ENCODE assay signal across 8 mouse cellular contexts in the genomic region with DNA sequence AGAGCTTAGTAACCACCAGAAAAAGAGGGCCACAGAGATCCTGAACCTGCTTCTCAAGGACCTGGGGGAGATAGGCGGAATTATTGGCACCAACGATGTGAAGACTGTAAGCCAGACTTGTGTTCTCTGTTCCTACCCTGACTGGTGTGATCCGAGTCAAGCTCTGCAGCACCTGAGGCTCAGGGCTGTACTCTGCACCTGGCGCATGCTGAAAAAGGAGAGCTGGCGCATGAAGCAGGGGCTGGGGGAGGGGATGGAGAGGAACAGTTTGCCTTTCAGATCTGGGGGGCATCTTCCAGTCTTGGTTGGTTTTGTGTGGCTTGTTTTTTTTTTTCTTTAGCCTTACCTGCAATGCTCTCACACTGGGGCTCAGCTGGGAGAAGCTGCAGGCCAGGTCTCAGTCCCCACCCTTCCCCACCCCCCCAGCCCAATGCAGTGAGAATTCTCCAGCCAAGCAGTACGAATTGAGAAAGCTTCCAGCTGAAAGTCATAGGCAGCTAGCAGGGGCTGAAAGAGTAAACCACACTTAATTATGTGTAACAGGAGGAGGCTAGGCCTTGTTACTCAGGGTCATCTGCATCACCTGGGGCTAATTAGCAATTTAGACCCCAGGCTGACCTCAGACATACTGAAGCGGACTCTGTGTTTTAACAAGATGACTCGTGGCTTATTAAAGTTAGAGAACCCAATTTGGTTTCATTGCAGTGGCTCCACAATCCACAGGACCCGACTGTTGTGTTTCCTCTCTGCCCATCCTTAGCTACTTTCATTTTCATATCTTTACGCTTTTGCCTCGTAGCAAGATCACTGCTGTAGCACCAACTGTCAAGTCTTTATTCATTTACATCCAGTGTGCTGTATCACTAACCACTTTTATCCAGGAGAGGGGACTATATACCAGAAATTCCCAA. TPM values are rescaled to one million over a fixed set of nuclear protein-coding genes. Genes with fewer than 3 reads are reported as not detected.
DNase-seq lines count a peak whose midpoint lies in the region; ATAC-seq and TF ChIP-seq lines count a peak whose summit lies in the region.

No protein-coding gene starts in this region.

- TF ChIP-seq CTCF in left cerebral cortex, adult 2 months (IDR thresholded peaks at IDR 0.05): no peak; the same call in 1 of the 2 replicates

- peak; percentile 52 for ATAC-seq in inflammation-experienced regulatory T-cells, adult 6 months

- intact Hi-C loops in left cerebral cortex, adult 2 months (cut with DNase I): loop anchor here (5.0 to 10.0 kb wide), 2 partner anchors 788 to 826 kb away; partner anchors contain the start of gene Mbd5
- intact Hi-C loops in left cerebral cortex, postnatal 25 days (cut with DNase I): loop anchor here (10.0 kb wide), 1 partner anchor 818 kb away; no protein-coding TSS in a partner anchor

- 0 out of 2 replicates have a peak overlapping the region, but pooled peaks have one; percentile 10 for H3K27ac ChIP-seq in left cerebral cortex, adult 2 months

- H3K4me3 ChIP-seq in left cerebral cortex, adult 2 months: no peak overlapping the region

- no peak for DNase-seq in left cerebral cortex, adult 2 months (ENCODE audit: extremely low spot score in 1 of 2, low spot score in 2 of 2)
- DNase-seq in left cerebral cortex, postnatal 25 days (ENCODE audit: low spot score in 2 of 2): no peak
- peak; percentile 71 for DNase-seq in embryo, embryonic 10.5 days (ENCODE audit: low spot score)
- peak; percentile 10 to 25 for DNase-seq in natural killer cell, adult 2 months (ENCODE audit: low spot score in 2 of 2)
- DNase-seq in ovary, adult 18-20 months (ENCODE audit: low spot score): no peak
- DNase-seq in spleen, postnatal 14 days (ENCODE audit: low spot score in 2 of 2): no peak
- DNase-seq in lung, adult 18-20 months: no peak

RNA-seq across cellular contexts. Expression of gene Lypd6b, which starts 54.5 kb away (rescaled TPM):
- total RNA-seq in left cerebral cortex, adult 2 months (2021): 1 to 10 TPM; 6.3 to 7.4 TPM
- total RNA-seq in left cerebral cortex, postnatal 25 days (2021): 1 to 10 TPM; 8.1 to 8.6 TPM
- under 1 TPM; 0.34 to 0.82 (median 0.44) TPM for polyA plus RNA-seq in inflammation-experienced regulatory T-cells, adult 6 months (2017; shearing (Covaris generic))

Comparison
In these comparisons a context has a peak if more than half of its experiments do, and no peak if none do; other contexts are left out.
1. DNase-seq: peak in embryo, embryonic 10.5 days (single experiment) and natural killer cell, adult 2 months (2 of 2); none in left cerebral cortex, adult 2 months (0 of 2), left cerebral cortex, postnatal 25 days (0 of 2), ovary, adult 18-20 months (single experiment), spleen, postnatal 14 days (0 of 2) and lung, adult 18-20 months (0 of 2).